Mouse (Mus musculus): Measurements from ENCODE around the gene Stx12. TPM values are rescaled to one million over a fixed set of nuclear protein-coding genes. Genes with fewer than 3 reads are reported as not detected.

The Stx12 gene
- polyA plus RNA-seq, 1 experiment from 2014 or later = 67.4 TPM

DNA sequence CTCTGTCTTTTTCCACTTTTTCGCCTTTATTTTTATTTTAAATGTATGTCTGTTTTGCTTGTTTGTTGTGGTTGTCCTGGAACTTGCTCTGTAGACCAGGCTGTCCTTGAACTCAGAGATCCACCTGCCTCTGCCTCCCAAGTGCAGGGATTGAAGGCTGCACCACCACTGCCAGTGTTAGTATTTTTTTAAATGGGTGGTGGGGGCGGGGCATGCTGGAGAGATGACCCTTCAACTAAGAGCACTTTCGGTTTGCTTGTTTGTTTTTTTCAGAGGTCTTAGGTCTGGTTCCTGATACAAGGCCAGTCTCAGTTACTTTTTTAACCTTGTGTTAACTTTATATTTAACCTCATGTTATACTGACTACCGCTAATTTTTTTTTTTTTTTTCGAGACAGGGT lies 79.2 kb downstream of the Stx12 start:
- no peaks in the 10 kb centered on the region for H3K9me3 ChIP-seq (ENCODE audit: low read depth, low read length)
- H3K9ac ChIP-seq = no peak overlapping the region
- ATAC-seq (ENCODE audit: insufficient read depth) = no peak
- H3K4me3 ChIP-seq (ENCODE audit: low read depth, low read length) = no peak overlapping the region
- 77% methylated on average over 5 of the region's 5 CpGs for WGBS
- no peaks in the 10 kb centered on the region for H3K27me3 ChIP-seq (ENCODE audit: insufficient read depth, low read length)
- no peak for DNase-seq
- no peak for TF ChIP-seq CTCF (IDR thresholded peaks at IDR 0.05; ENCODE audit: low read depth)
- H3K36me3 ChIP-seq (ENCODE audit: insufficient read depth) = no peaks in the 10 kb centered on the region
- H3K27ac ChIP-seq (ENCODE audit: low read depth) = no peak overlapping the region
- H3K4me2 ChIP-seq = no peak overlapping the region
- no peaks in the 10 kb centered on the region for H3K4me1 ChIP-seq (ENCODE audit: insufficient read depth)

DNA sequence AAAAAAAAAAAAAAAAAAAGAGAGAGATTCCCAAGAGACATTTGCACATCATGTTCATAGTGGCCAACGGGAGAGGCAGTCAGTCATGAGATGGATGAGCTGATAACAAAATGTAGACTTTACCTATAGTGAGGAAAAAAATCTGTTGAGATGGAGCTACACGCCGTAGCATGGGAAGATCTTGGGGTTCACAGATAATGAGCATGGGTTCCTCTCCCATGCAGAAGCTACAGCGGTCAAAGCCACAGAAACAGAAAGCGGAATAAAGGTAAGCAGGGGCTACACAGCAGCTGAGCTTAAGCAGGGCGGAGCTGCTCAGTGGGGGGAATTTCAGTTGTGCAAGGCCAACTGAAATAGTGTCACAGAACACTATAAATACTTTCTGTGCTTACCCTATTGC lies 80.0 kb downstream of the Stx12 start:
- Histone ChIP-seq H3K4me1 (ENCODE audit: insufficient read depth) (no peaks in the 10 kb centered on the region), H3K36me3 (ENCODE audit: insufficient read depth) (no peaks in the 10 kb centered on the region), H3K9me3 (ENCODE audit: low read depth, low read length) (no peaks in the 10 kb centered on the region), H3K27me3 (ENCODE audit: insufficient read depth, low read length) (no peaks in the 10 kb centered on the region), H3K9ac (no peak overlapping the region), H3K27ac (ENCODE audit: low read depth) (no peak overlapping the region), H3K4me3 (ENCODE audit: low read depth, low read length) (no peak overlapping the region), H3K4me2 (no peak overlapping the region)
- DNase-seq = no peak
- no peak for ATAC-seq (ENCODE audit: insufficient read depth)
- TF ChIP-seq CTCF (IDR thresholded peaks at IDR 0.05; ENCODE audit: low read depth) = no peak
- WGBS = 86% methylated on average over 6 of the region's 6 CpGs

DNA sequence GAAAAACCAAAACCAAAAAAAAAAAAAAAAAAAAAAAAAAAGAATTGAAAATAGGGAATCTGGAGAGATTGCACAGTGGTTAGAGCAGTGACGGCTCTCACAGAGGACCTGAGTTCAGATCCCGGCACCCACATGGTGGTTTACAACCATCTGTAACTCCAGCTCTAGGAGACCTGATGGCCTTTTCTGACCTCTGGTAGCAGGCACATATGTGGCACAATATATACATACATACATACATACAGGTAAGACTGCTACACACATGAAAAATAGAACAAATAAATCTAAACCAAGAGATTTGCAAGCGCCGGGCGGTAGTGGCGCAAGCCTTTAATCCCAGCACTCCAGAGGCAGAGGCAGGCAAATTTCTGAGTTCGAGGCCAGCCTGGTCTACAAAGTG lies 80.4 kb downstream of the Stx12 start:
- no peak for DNase-seq
- Histone ChIP-seq H3K4me2 (no peak overlapping the region), H3K27me3 (ENCODE audit: insufficient read depth, low read length) (no peaks in the 10 kb centered on the region), H3K4me1 (ENCODE audit: insufficient read depth) (no peaks in the 10 kb centered on the region), H3K27ac (ENCODE audit: low read depth) (no peak overlapping the region), H3K9ac (no peak overlapping the region), H3K36me3 (ENCODE audit: insufficient read depth) (no peaks in the 10 kb centered on the region), H3K4me3 (ENCODE audit: low read depth, low read length) (no peak overlapping the region), H3K9me3 (ENCODE audit: low read depth, low read length) (no peaks in the 10 kb centered on the region)
- ATAC-seq (ENCODE audit: insufficient read depth) = no peak
- TF ChIP-seq CTCF (IDR thresholded peaks at IDR 0.05; ENCODE audit: low read depth) = no peak
- 96% methylated on average over 7 of the region's 7 CpGs for WGBS

Other genes with a start within 250 kb of the Stx12 start
- 29.5 and 31.6 TPM in 2 replicates for gene Eya3, start 245.5 kb downstream of the Stx12 start, polyA plus RNA-seq (2014; fragmentation: Nextera tagmentation; extraction: Ambion mirVana)
- 4.7 and 5.5 TPM in 2 replicates for gene Xkr8, start 152.0 kb downstream of the Stx12 start, polyA plus RNA-seq (2014; fragmentation: Nextera tagmentation; extraction: Ambion mirVana)
- 7.8 and 8.4 TPM in 2 replicates for gene Smpdl3b, start 127.3 kb downstream of the Stx12 start, polyA plus RNA-seq (2014; fragmentation: Nextera tagmentation; extraction: Ambion mirVana)
- gene Rpa2, start 116.2 kb downstream of the Stx12 start, polyA plus RNA-seq (2014; fragmentation: Nextera tagmentation; extraction: Ambion mirVana) = 127 and 129 TPM in 2 replicates
- 1.4 and 1.8 TPM in 2 replicates for gene Themis2, start 88.1 kb downstream of the Stx12 start, polyA plus RNA-seq (2014; fragmentation: Nextera tagmentation; extraction: Ambion mirVana)
- 58.3 and 60.4 TPM in 2 replicates for gene Ppp1r8, start 41.3 kb downstream of the Stx12 start, polyA plus RNA-seq (2014; fragmentation: Nextera tagmentation; extraction: Ambion mirVana)
- gene Fam76a, start 38.0 kb upstream of the Stx12 start, polyA plus RNA-seq (2014; fragmentation: Nextera tagmentation; extraction: Ambion mirVana) = 43.0 and 44.7 TPM in 2 replicates
- 0.46 and 0.66 TPM in 2 replicates for gene Fgr, start 89.6 kb upstream of the Stx12 start, polyA plus RNA-seq (2014; fragmentation: Nextera tagmentation; extraction: Ambion mirVana)
- 10.2 and 10.5 TPM in 2 replicates for gene Ahdc1, start 126.8 kb upstream of the Stx12 start, polyA plus RNA-seq (2014; fragmentation: Nextera tagmentation; extraction: Ambion mirVana)
- 96.3 and 101 TPM in 2 replicates for gene Wasf2, start 246.0 kb upstream of the Stx12 start, polyA plus RNA-seq (2014; fragmentation: Nextera tagmentation; extraction: Ambion mirVana)